16 mouse cellular contexts compared by ENCODE assay signal in the genomic region with DNA sequence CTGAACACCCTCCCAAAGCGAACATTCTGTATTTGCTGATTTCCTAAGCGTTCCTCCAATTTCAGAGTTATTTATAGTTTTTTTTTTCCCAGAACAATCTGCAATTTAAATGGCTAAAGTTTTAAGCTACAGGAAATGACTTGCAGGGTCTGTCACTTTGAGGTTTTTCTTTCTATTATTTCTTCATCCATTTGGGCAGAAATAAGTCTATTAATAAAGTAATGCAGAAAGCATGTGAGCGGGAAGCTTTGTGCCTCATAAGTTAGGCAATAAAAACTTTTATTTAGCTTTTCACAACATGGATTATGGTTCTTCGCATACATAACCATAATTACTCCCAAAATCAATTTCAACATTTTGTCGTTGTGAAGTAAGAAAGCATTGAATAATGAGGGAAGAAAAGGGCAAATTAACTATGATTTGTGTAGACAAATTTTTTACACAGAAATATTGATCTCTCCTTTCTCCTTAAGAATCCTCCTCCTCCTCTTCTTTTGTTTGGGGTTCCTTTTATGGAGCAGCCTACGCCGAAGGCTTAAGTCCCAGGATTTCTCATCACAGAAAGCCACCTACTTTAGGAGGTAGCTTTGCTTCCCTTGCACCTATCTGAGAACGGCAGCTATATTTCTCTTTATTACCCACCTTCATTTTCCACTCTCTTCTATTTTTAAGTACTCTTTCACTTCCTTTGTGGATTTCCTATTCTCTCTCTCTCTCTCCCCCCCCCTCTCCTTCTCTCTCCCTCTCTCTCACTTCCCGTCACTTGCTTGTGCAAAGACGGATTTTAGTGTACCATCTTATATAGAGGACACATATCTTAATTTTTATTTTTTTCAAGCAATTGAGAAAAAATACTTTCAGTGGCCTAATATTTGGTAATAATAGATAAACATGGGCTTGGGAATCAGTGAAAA.
DNase-seq lines count a peak whose midpoint lies in the region; ATAC-seq and TF ChIP-seq lines count a peak whose summit lies in the region.
"Had no signal": no experiment of that assay in that cellular context is flagged by ENCODE, and none has a peak within 500 bp of the region (broad histone marks: within the 10 kb centered on the region; RNA-seq: fewer than 3 reads in every experiment).

No protein-coding gene starts in this region.

- intact Hi-C loops in left cerebral cortex, postnatal 25 days (cut with DNase I): no loop called here

- H3K27ac ChIP-seq in kidney, postnatal 0 days: no peak overlapping the region
- H3K27ac ChIP-seq: embryonic facial prominence, embryonic 13.5 days; forebrain, embryonic 12.5 days; hindbrain, embryonic 15.5 days had no signal

- 81% methylated on average over 10 of the region's 10 CpGs for WGBS in kidney, postnatal 0 days

- no peaks in the 10 kb centered on the region for H3K9me3 ChIP-seq in kidney, postnatal 0 days (replicated peaks; ENCODE audit: low read length)
- H3K9me3 ChIP-seq: embryonic facial prominence, embryonic 13.5 days; forebrain, embryonic 12.5 days; heart, embryonic 12.5 days; hindbrain, embryonic 15.5 days had no signal

- TF ChIP-seq CTCF in kidney, postnatal 0 days (IDR thresholded peaks at IDR 0.05; ENCODE audit: low read depth): no peak

- no peak overlapping the region for H3K4me2 ChIP-seq in kidney, postnatal 0 days (ENCODE audit: low read length)
- H3K4me2 ChIP-seq: embryonic facial prominence, embryonic 13.5 days; forebrain, embryonic 12.5 days; heart, embryonic 12.5 days; hindbrain, embryonic 15.5 days had no signal

- no peaks in the 10 kb centered on the region for H3K27me3 ChIP-seq in kidney, postnatal 0 days (ENCODE audit: insufficient read depth, low read length)
- H3K27me3 ChIP-seq: embryonic facial prominence, embryonic 13.5 days; forebrain, embryonic 12.5 days; heart, embryonic 12.5 days; hindbrain, embryonic 15.5 days had no signal

- no peaks in the 10 kb centered on the region for H3K36me3 ChIP-seq in kidney, postnatal 0 days (ENCODE audit: insufficient read depth, low read length)
- H3K36me3 ChIP-seq: embryonic facial prominence, embryonic 13.5 days; forebrain, embryonic 12.5 days; heart, embryonic 12.5 days; hindbrain, embryonic 15.5 days had no signal

- no peak overlapping the region for H3K4me3 ChIP-seq in kidney, postnatal 0 days (replicated peaks; ENCODE audit: low read depth, low read length)
- H3K4me3 ChIP-seq: embryonic facial prominence, embryonic 13.5 days; forebrain, embryonic 12.5 days; heart, embryonic 12.5 days; hindbrain, embryonic 15.5 days had no signal

- DNase-seq in kidney, postnatal 0 days (ENCODE audit: low spot score): peak; percentile 22
- no peak for DNase-seq in kidney, postnatal 4 days
- DNase-seq in brain, adult 2 months (ENCODE audit: low read depth, low spot score): peak; percentile 16
- no peak for DNase-seq in right cerebral cortex, postnatal 4 days
- DNase-seq in left cerebral cortex, postnatal 25 days (ENCODE audit: low spot score in 2 of 2): no peak
- DNase-seq: adrenal gland, adult 2 months; adrenal gland, postnatal 25 days; cerebellum, adult 8-10 months; cerebellum, postnatal 14 days; gastrocnemius, postnatal 10 days had no signal

- no peak for ATAC-seq in kidney, postnatal 0 days (replicated peaks; ENCODE audit: low FRiP score, low read depth)
- ATAC-seq in megakaryocyte, adult 5-6 weeks (ENCODE audit: poor library complexity, severe bottlenecking): peak; percentile 35; the same call in 1 of the 2 replicates
- ATAC-seq: forebrain, embryonic 16.5 days had no signal

- H3K4me1 ChIP-seq in kidney, postnatal 0 days (replicated peaks; ENCODE audit: insufficient read depth, low read length): no peaks in the 10 kb centered on the region
- H3K4me1 ChIP-seq: embryonic facial prominence, embryonic 13.5 days; forebrain, embryonic 12.5 days; heart, embryonic 12.5 days; hindbrain, embryonic 15.5 days had no signal

- no peak overlapping the region for H3K9ac ChIP-seq in kidney, postnatal 0 days (ENCODE audit: low read depth, low read length)
- H3K9ac ChIP-seq: embryonic facial prominence, embryonic 13.5 days; forebrain, embryonic 12.5 days; heart, embryonic 12.5 days; hindbrain, embryonic 15.5 days had no signal

Comparison
In these comparisons a context has a peak if more than half of its experiments do, and no peak if none do; other contexts are left out.
1. DNase-seq: peak in kidney, postnatal 0 days (single experiment) and brain, adult 2 months (single experiment); none in kidney, postnatal 4 days (0 of 2), right cerebral cortex, postnatal 4 days (single experiment) and left cerebral cortex, postnatal 25 days (0 of 2).